Mouse (Mus musculus): ENCODE measurements around the gene Slc28a2. TPM values are rescaled to one million over a fixed set of nuclear protein-coding genes. Genes with fewer than 3 reads are reported as not detected.
"Not testable (repeated sequence)": the region's sequence is repeated elsewhere in the genome, so short reads cannot be mapped to it uniquely, and the experiment has no call there.

Gene Slc28a2
- 1 to 10 TPM; 5.5 to 8.2 TPM for total RNA-seq (2021)
- long read RNA-seq, experiment 1, transcript Slc28a2-201 (18 exons, 3,852 nt): major isoform, 5 of 15 reads
- long read RNA-seq, experiment 1, partial matches to known transcripts: 0 of 15 reads
- long read RNA-seq, experiment 1, other reads (novel, unspliced or antisense): 6 of 15 reads
- long read RNA-seq, experiment 2, transcript Slc28a2-202 (18 exons, 2,836 nt): major isoform, 5 of 17 reads
- long read RNA-seq, experiment 2, partial matches to known transcripts: 0 of 17 reads
- long read RNA-seq, experiment 2, other reads (novel, unspliced or antisense): 9 of 17 reads

- not testable (repeated sequence) for DNase-seq (ENCODE audit: low spot score)
These were observed at the start of gene Slc28a2 for GRCm38 (mm10) chr2:122426200-122426599. Gene Slc28a2 (plus strand): TSS chr2:122426477.

GRCm38 (mm10) chr2:122377215-122377674 lies 49.0 kb upstream of the Slc28a2 start:
- DNase-seq (ENCODE audit: low spot score): peak; percentile 94

GRCm38 (mm10) chr2:122377751-122378246 lies 48.5 kb upstream of the Slc28a2 start:
- peak; percentile 76 for DNase-seq (ENCODE audit: low spot score)

GRCm38 (mm10) chr2:122378421-122379291 lies 47.6 kb upstream of the Slc28a2 start:
- peak; percentile 41 for DNase-seq (ENCODE audit: low spot score)

- no peak for DNase-seq (ENCODE audit: low spot score)
These were observed 47.0 kb upstream of the Slc28a2 start for GRCm38 (mm10) chr2:122379292-122379650.

GRCm38 (mm10) chr2:122380768-122381311 lies 45.4 kb upstream of the Slc28a2 start:
- peak; percentile 73 for DNase-seq (ENCODE audit: low spot score)

GRCm38 (mm10) chr2:122381329-122382103 lies 44.8 kb upstream of the Slc28a2 start:
- no peak for DNase-seq (ENCODE audit: low spot score)

- DNase-seq (ENCODE audit: low spot score): no peak
These were observed 44.2 kb upstream of the Slc28a2 start for GRCm38 (mm10) chr2:122382121-122382520.

GRCm38 (mm10) chr2:122385095-122385494 lies 41.2 kb upstream of the Slc28a2 start:
- no peak for DNase-seq (ENCODE audit: low spot score)

GRCm38 (mm10) chr2:122387135-122387534 lies 39.1 kb upstream of the Slc28a2 start:
- DNase-seq (ENCODE audit: low spot score): not testable (repeated sequence)

GRCm38 (mm10) chr2:122396150-122396549 lies 30.1 kb upstream of the Slc28a2 start:
- DNase-seq (ENCODE audit: low spot score): no peak

- no peak for DNase-seq (ENCODE audit: low spot score)
These were observed 18.7 kb upstream of the Slc28a2 start for GRCm38 (mm10) chr2:122407607-122408006.

GRCm38 (mm10) chr2:122408928-122409327 lies 17.3 kb upstream of the Slc28a2 start:
- DNase-seq (ENCODE audit: low spot score): no peak

GRCm38 (mm10) chr2:122426645-122427044 lies 368 bp downstream of the Slc28a2 start:
- not testable (repeated sequence) for DNase-seq (ENCODE audit: low spot score)

GRCm38 (mm10) chr2:122438706-122439482 lies 12.6 kb downstream of the Slc28a2 start:
- DNase-seq (ENCODE audit: low spot score): not testable (repeated sequence)

- DNase-seq (ENCODE audit: low spot score): peak; percentile 5
These were observed 14.2 kb downstream of the Slc28a2 start for GRCm38 (mm10) chr2:122440521-122440920.

GRCm38 (mm10) chr2:122441000-122441933 lies 15.0 kb downstream of the Slc28a2 start:
- DNase-seq (ENCODE audit: low spot score): no peak

GRCm38 (mm10) chr2:122450351-122450750 lies 24.1 kb downstream of the Slc28a2 start:
- no peak for DNase-seq (ENCODE audit: low spot score)

- DNase-seq (ENCODE audit: low spot score): no peak
These were observed 26.1 kb downstream of the Slc28a2 start for GRCm38 (mm10) chr2:122452426-122452825.
